Mouse (Mus musculus) lung, adult 10 weeks (tissue): ENCODE measurements around the gene Popdc3. TPM values are rescaled to one million over a fixed set of nuclear protein-coding genes. Genes with fewer than 3 reads are reported as not detected.

Experiments used
- polyA plus RNA-seq: library from polyadenylated mRNA; stranded (reverse); fragments of 350-450 nt; fragmentation: Illumina TruSeq; extraction: RNeasy Lipid Tissue Mini Kit (QIAGEN cat#74804); gene quantifications from one replicate; pipeline ENCODE4 v1.2.3, GENCODE M21; 2014; ENCODE audit warnings: low read depth, low replicate concordance; ENCODE audit not compliant: insufficient read depth

The Popdc3 gene
- polyA plus RNA-seq = 5.9 TPM

DNA sequence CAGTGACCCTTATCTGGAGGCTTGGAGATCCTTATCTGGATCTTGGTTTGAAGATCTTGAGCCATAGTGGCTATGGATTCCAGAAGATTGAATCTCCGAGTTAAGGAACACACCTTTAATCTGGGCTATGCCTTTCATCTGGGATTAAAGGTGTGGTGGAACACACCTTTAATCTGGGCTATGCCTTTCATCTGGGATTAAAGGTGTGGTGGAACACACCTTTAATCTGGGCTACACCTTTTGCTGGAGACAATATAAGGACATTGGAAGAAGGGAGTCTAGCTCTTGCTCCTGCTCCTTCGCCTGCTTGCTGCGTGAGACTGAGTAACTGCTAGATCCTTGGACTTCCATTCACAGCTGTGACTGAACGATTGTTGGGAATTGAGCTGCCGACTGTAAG lies at the start of gene Popdc3:
Popdc3 (plus strand) TSS at position 301 of the 400 bp plus-strand sequence.

DNA sequence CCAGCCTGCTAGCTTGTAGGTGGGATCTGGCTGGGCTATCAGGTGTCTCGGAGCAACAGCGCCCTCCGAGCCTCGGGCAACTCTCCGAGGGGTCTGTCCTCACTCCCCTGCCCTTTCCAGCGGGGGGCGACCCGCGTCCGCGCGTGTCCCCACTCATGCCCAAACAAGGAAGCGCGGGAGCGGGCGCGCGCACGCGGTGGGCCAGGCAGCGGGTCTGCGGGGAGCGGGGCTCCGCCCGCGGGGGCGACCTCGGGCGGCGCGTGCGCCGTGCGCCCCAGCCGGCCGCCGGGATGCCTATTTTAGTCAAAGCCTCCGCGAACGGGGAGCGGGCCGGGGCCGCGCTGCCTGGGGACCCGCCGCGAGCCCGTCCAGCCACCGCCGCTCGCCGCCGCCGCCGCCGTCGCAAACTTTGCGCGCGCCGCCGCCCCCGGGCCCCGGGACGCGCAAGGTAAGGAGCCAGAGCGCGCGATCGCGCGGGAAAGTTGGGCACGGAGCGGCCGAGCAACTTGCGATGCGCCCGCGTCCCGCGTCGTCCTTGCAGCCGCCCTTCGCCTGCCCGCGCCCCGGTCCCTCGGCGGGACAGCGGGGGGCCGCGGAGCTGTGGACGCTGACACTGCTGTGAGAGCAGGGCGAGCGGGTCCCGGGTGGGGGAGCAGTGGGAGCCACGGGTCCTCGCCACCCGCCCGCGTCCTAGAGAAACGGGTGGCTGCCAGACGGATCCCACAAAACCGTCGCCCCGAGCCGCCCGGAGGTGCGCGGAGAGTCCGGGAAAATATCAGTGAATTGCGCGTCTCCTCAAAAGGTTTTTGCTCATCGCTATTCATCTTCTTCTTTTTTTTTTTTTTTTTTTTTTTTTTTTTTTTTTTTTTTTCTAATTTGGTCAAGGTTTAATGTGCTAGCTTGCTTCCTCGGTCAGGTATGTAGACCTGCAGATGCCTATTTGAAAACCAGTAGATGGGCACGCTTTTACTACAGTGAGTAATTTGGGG lies 157.8 kb downstream of the Popdc3 start, which contains the start of gene Bves:
Bves (plus strand) TSS at position 339 of the 989 bp plus-strand sequence.

Other genes starting within 250 kb of the Popdc3 start
- gene Prep, start 110.9 kb upstream of the Popdc3 start, polyA plus RNA-seq = 7.7 TPM
- gene Bves, start 157.7 kb downstream of the Popdc3 start, polyA plus RNA-seq = 0.63 TPM